Mouse (Mus musculus): Measurements from ENCODE around the gene Ubxn7. TPM values are rescaled to one million over a fixed set of nuclear protein-coding genes. Genes with fewer than 3 reads are reported as not detected.

Ubxn7 gene
- polyA plus RNA-seq, 1 experiment from 2014 or later, result 27.0 TPM

DNA sequence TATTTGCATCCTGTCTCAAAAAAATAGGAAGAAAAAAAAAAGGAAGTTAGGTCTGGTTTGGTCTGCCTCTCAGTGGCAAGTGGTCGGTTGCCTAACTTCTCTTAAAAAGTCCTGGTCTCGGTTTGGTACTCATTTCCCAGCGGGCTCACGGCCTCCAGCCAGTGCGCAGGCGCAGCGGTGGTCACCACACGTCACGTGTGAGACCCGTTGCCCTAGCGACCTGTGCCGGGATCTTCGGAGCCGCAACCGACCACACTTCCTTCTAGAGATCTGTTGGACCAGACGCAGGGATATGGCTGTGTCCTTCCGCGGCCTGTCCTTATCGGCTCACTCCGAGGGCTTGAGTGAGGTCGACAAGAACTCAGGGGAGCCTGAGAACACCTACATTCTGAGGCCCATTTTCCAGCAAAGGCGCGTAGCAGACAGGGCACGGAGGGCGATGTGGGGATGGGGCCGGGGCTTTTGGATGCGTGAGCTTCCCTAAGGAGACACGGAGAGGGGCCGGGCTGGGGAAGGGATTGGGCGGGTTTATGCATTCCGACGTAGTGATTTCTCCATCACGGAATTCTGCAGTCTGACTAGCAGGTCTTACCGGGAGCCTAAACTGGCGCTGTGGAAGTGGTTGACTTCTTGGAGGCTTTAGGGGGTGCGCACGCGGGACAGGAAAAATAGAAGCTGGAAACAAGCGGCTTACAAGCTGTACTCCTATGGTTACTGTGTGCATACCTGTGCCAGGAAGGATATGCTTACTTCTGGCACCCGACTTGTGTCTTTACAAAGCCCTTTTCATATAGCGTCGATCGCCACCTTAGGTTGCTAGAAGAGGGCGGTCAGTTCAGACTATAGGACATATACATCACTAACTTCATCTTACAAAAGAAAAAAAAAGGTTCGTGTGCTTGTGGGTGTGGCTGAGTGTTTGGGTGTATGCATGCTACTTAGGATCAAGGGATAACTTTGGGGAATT is 87.7 kb downstream of the Ubxn7 start, which contains the start of gene Tctex1d2:
Tctex1d2 (plus strand) TSS at position 186 of the 967 bp plus-strand sequence.
- Histone ChIP-seq H3K36me3 (replicated peaks) (no peaks in the 10 kb centered on the region), H3K4me1 (peaks cover 14% of the 10 kb centered on the region), H3K27me3 (replicated peaks; ENCODE audit: low read depth, poor library complexity, severe bottlenecking) (no peaks in the 10 kb centered on the region), H3K9me3 (no peaks in the 10 kb centered on the region), H3K4me3 (peak within 1 kb of the TSS; percentile 78), H3K27ac (replicated peaks) (peak within 1 kb of the TSS; percentile 94)
- 1% methylated on average over 45 of the region's 45 CpGs for WGBS
- DNase-seq (ENCODE audit: low spot score), result peak; percentile 96

DNA sequence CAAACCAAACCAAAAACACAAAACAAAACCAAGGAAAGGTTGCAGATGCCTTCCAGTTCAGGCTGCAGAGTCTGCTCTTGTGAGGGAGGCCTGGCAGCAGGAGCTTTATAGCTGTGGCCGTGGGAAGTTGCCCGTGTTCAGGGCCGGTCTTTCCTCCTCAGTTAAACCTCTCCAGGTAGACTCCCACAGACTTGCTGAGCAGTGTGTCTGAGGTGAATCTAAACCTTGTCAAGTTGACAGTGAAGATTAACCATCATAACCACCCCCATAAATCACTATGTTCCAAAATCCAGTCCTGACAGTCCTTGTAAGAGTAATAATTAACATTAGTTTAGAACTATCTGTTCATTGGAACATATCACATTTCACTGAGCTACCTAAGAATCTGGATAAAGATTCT is 95.4 kb downstream of the Ubxn7 start:
- DNase-seq (ENCODE audit: low spot score), result no peak
- Histone ChIP-seq H3K4me3 (no peak overlapping the region), H3K36me3 (replicated peaks) (no peaks in the 10 kb centered on the region), H3K9me3 (no peaks in the 10 kb centered on the region), H3K27me3 (replicated peaks; ENCODE audit: low read depth, poor library complexity, severe bottlenecking) (no peaks in the 10 kb centered on the region), H3K4me1 (peaks cover 17% of the 10 kb centered on the region), H3K27ac (replicated peaks) (no peak overlapping the region)
- WGBS, result 87% methylated on average over 3 of the region's 3 CpGs

DNA sequence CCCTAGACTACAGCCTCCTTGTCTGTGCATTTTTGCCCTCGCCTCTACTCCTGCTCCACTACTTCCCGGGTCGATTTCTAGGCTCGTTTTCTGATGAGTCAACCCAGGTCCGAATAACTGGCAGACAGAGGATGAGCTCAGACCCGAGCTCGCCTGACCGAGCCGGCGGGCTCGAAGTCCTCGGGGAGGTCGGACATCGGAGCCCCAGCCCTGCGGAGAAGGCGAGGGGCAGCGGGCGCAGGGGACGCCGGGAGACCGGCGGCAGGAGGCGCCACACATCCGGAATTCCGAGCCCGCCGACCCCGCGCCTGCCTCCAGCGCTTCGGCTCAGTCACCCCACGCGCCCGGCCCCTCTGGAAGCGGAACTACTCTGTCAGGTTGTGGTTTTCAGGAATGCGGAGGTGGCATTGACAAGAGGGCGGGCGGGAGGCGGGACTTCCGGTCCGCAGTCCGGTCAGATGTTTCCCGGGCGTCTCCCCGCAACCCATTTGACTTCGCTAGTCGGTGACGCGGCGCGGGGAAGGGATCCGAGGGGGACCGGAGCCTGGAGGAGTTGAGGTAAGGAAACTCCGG is 98.5 kb downstream of the Ubxn7 start, which contains the start of gene Pcyt1a:
Pcyt1a (plus strand) TSS at position 448 of the 573 bp plus-strand sequence.
- H3K4me1 ChIP-seq, result peaks cover 17% of the 10 kb centered on the region
- peak within 1 kb of the TSS; percentile 91 for H3K27ac ChIP-seq (replicated peaks)
- WGBS, result under 1% methylated on average over 54 of the region's 54 CpGs
- peak; percentile 96 for DNase-seq (ENCODE audit: low spot score)
- peak within 1 kb of the TSS; percentile 79 for H3K4me3 ChIP-seq
- H3K27me3 ChIP-seq (replicated peaks; ENCODE audit: low read depth, poor library complexity, severe bottlenecking), result no peaks in the 10 kb centered on the region
- no peaks in the 10 kb centered on the region for H3K36me3 ChIP-seq (replicated peaks)
- no peaks in the 10 kb centered on the region for H3K9me3 ChIP-seq

DNA sequence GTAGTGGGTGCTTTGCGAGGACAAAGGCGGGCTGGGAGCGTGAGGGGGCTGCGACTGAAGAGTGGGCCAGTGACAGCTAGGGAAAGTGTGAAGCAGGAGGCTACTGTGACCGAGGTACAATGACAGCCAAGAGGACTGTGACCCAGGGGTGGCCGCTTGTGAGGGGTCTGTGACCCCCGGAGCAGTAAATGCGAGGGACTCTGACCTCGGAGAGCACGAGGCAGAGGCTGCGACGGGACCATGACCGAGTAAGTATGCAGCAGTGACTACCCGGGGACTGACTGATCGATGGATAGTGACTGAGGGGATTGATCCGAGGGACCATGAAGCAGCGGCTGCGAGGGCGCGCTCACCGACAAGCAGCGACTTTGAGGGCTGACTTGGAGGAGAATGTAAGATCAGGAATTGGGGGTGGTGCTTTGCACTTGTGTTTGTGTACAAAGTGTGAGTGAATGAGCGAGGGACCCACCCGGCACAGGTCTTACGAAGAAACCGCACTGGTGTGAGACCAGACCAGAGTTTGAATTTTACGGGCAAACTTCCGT is 99.1 kb downstream of the Ubxn7 start:
- Histone ChIP-seq H3K9me3 (no peaks in the 10 kb centered on the region), H3K27ac (replicated peaks) (peak overlapping the region; percentile 91), H3K27me3 (replicated peaks; ENCODE audit: low read depth, poor library complexity, severe bottlenecking) (no peaks in the 10 kb centered on the region), H3K4me1 (peaks cover 17% of the 10 kb centered on the region), H3K4me3 (peak overlapping the region; percentile 79), H3K36me3 (replicated peaks) (no peaks in the 10 kb centered on the region)
- no peak for DNase-seq (ENCODE audit: low spot score)
- 4% methylated on average over 28 of the region's 28 CpGs for WGBS

DNA sequence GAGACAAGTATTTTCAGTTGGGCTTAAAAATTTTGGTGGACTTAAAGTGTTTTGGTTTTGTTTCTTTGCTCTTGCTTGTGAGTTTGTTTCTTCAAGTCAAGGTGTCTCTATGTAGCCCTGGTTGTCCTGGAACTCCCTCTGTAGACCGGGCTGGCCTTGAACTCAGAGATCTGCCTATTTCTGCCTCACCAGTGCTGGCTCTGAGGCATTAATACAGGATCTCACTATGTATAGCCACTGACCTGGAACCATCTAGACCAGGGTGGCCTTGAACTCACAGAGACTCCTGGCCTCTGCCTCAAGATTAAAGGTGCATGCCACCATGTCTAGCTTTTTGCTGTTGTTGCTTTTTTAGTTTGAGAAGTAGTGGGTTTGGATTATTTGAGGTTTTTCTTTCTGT is 99.9 kb downstream of the Ubxn7 start:
- Histone ChIP-seq H3K27ac (replicated peaks) (no peak overlapping the region), H3K9me3 (no peaks in the 10 kb centered on the region), H3K4me3 (peak overlapping the region; percentile 79; the same call in 1 of the 2 replicates), H3K4me1 (peaks cover 17% of the 10 kb centered on the region), H3K27me3 (replicated peaks; ENCODE audit: low read depth, poor library complexity, severe bottlenecking) (no peaks in the 10 kb centered on the region), H3K36me3 (replicated peaks) (no peaks in the 10 kb centered on the region)
- WGBS, result 88% methylated on average over 1 of the region's 1 CpGs
- DNase-seq (ENCODE audit: low spot score), result no peak

GRCm38 (mm10) chr16:32433138-32433537 is 101.1 kb downstream of the Ubxn7 start:
- Histone ChIP-seq H3K4me1 (peaks cover 23% of the 10 kb centered on the region), H3K27ac (replicated peaks) (no peak overlapping the region), H3K36me3 (replicated peaks) (no peaks in the 10 kb centered on the region; the same call in 1 of the 2 replicates), H3K27me3 (replicated peaks; ENCODE audit: low read depth, poor library complexity, severe bottlenecking) (no peaks in the 10 kb centered on the region), H3K4me3 (no peak overlapping the region), H3K9me3 (no peaks in the 10 kb centered on the region)
- 79% methylated on average over 2 of the region's 2 CpGs for WGBS
- DNase-seq (ENCODE audit: low spot score), result no peak

GRCm38 (mm10) chr16:32434066-32434465 is 102.0 kb downstream of the Ubxn7 start:
- no peak for DNase-seq (ENCODE audit: low spot score)
- Histone ChIP-seq H3K36me3 (replicated peaks) (no peaks in the 10 kb centered on the region; the same call in 1 of the 2 replicates), H3K9me3 (no peaks in the 10 kb centered on the region), H3K27ac (replicated peaks) (no peak overlapping the region), H3K4me1 (peaks cover 25% of the 10 kb centered on the region), H3K4me3 (no peak overlapping the region), H3K27me3 (replicated peaks; ENCODE audit: low read depth, poor library complexity, severe bottlenecking) (no peaks in the 10 kb centered on the region)
- 64% methylated on average over 6 of the region's 6 CpGs for WGBS

GRCm38 (mm10) chr16:32434691-32435090 is 102.6 kb downstream of the Ubxn7 start:
- Histone ChIP-seq H3K27ac (replicated peaks) (no peak overlapping the region), H3K4me3 (no peak overlapping the region), H3K4me1 (peaks cover 23% of the 10 kb centered on the region), H3K36me3 (replicated peaks) (peaks cover 1% of the 10 kb centered on the region; the same call in 1 of the 2 replicates), H3K27me3 (replicated peaks; ENCODE audit: low read depth, poor library complexity, severe bottlenecking) (no peaks in the 10 kb centered on the region), H3K9me3 (no peaks in the 10 kb centered on the region)
- DNase-seq (ENCODE audit: low spot score), result no peak

DNA sequence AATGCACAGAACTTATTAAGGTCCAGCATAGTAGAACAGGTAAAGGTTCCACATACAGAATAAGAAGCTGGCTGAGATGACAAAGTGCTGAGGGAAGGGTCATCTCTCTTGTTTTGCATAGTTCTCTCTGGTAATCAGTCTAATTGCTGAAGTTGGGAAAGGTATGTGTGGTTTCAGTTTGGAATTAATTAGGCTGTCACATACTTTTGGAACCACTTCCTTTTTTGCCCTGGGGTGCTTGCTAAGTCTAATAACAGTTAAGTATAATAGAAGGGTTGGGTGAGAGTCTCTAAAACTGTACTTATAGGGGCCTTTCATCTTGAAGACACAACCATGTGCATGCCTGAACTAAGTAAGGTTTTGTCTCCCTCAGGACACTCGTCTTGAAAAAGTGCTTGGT is 104.6 kb downstream of the Ubxn7 start:
- H3K4me1 ChIP-seq, result peaks cover 13% of the 10 kb centered on the region
- WGBS, result 60% methylated on average over 1 of the region's 1 CpGs
- H3K36me3 ChIP-seq (replicated peaks), result peaks cover 11% of the 10 kb centered on the region; the same call in 1 of the 2 replicates
- no peak overlapping the region for H3K27ac ChIP-seq (replicated peaks)
- H3K9me3 ChIP-seq, result no peaks in the 10 kb centered on the region
- H3K4me3 ChIP-seq, result no peak overlapping the region
- H3K27me3 ChIP-seq (replicated peaks; ENCODE audit: low read depth, poor library complexity, severe bottlenecking), result no peaks in the 10 kb centered on the region
- DNase-seq (ENCODE audit: low spot score), result no peak

DNA sequence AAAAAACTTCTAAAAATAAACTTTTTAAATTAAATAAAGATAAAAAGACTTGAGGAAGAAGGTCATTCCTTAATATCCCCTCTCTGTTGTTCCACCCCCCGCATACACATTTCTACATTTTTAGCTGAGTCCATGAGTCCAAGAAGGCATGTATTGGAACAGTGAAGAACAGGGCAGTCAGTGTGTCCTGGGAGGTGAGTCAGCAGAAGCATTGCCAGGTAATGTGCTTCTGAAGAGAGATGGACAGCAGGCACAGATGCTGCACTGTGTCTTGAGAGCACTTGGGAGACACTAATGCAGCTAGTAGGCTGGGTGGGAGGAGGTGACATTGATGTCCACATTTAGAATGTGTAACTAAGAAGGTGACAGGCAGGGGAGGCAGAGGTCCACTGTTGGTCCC is 105.2 kb downstream of the Ubxn7 start:
- H3K4me1 ChIP-seq, result peaks cover 8% of the 10 kb centered on the region
- no peaks in the 10 kb centered on the region for H3K9me3 ChIP-seq
- H3K27ac ChIP-seq (replicated peaks), result no peak overlapping the region
- H3K36me3 ChIP-seq (replicated peaks), result peaks cover 13% of the 10 kb centered on the region; the same call in 1 of the 2 replicates
- H3K4me3 ChIP-seq, result no peak overlapping the region
- DNase-seq (ENCODE audit: low spot score), result no peak
- no peaks in the 10 kb centered on the region for H3K27me3 ChIP-seq (replicated peaks; ENCODE audit: low read depth, poor library complexity, severe bottlenecking)
- WGBS, result 92% methylated on average over 1 of the region's 1 CpGs

GRCm38 (mm10) chr16:32441432-32441831 is 109.4 kb downstream of the Ubxn7 start:
- H3K27me3 ChIP-seq (replicated peaks; ENCODE audit: low read depth, poor library complexity, severe bottlenecking), result no peaks in the 10 kb centered on the region
- WGBS, result 96% methylated on average over 3 of the region's 3 CpGs
- H3K36me3 ChIP-seq (replicated peaks), result peaks cover 13% of the 10 kb centered on the region; the same call in 1 of the 2 replicates
- H3K27ac ChIP-seq (replicated peaks), result no peak overlapping the region
- H3K4me3 ChIP-seq, result no peak overlapping the region
- H3K4me1 ChIP-seq, result peaks cover 8% of the 10 kb centered on the region
- no peak for DNase-seq (ENCODE audit: low spot score)
- no peaks in the 10 kb centered on the region for H3K9me3 ChIP-seq

All from embryonic facial prominence, embryonic 10.5 days (tissue).